Mouse (Mus musculus): Measurements from ENCODE around the gene Gm43191.

GRCm38 (mm10) chr3:116601005-116601404 lies 80.1 kb downstream of the Gm43191 start:
- TF ChIP-seq CTCF (IDR thresholded peaks at IDR 0.05; ENCODE audit: low read depth, low read length) (no peak), GATA1 (IDR thresholded peaks at IDR 0.05; ENCODE audit: borderline replicate concordance, low read length) (no peak), POLR2AphosphoS5 (IDR thresholded peaks at IDR 0.05; ENCODE audit: insufficient replicate concordance, low read depth, low read length) (no peak)

Measured in G1E (cell line).